Mouse (Mus musculus): Measurements from ENCODE around the gene Herc6.

- TF ChIP-seq CTCF (IDR thresholded peaks at IDR 0.05; ENCODE audit: borderline replicate concordance, extremely low read depth, insufficient read depth, insufficient read length) (no peak), POLR2A (IDR thresholded peaks at IDR 0.05; ENCODE audit: borderline replicate concordance, extremely low read depth, insufficient read depth, insufficient read length, poor library complexity, severe bottlenecking) (no peak)
Measured at GRCm38 (mm10) chr6:57580881-57581548, at the start of gene Herc6.
